Mouse (Mus musculus) kidney, embryonic 15.5 days (tissue): ENCODE results near the gene Gm8906. TPM values are rescaled to one million over a fixed set of nuclear protein-coding genes. Genes with fewer than 3 reads are reported as not detected.
"Not testable (repeated sequence)": the region's sequence is repeated elsewhere in the genome, so short reads cannot be mapped to it uniquely, and the experiment has no call there.

Source experiments
- ATAC-seq: fragments of 200-750 bp; cut with Nextera tagmentation; replicated peaks from 2 replicates; pipeline ENCODE4 v1.8.0; 2017; ENCODE audit warnings: moderate TSS enrichment; ENCODE audit not compliant: low FRiP score
- H3K27ac ChIP-seq: fragments of 300-500 bp; sonication (generic); 2 replicates; pipeline ENCODE4 v1.5.1; 2015; ENCODE audit warnings: mild to moderate bottlenecking, inconsistent platforms
- H3K27me3 ChIP-seq: fragments of 300-500 bp; sonication (generic); 2 replicates; pipeline ENCODE4 v1.6.1; 2015; ENCODE audit warnings: inconsistent platforms
- H3K36me3 ChIP-seq: fragments of 300-500 bp; sonication (generic); 2 replicates; pipeline ENCODE4 v1.6.1; 2015; ENCODE audit warnings: inconsistent platforms
- H3K4me1 ChIP-seq: fragments of 300-500 bp; sonication (generic); 2 replicates; pipeline ENCODE4 v1.6.1; 2015; ENCODE audit warnings: inconsistent platforms
- H3K4me2 ChIP-seq: fragments of 300-500 bp; sonication (generic); 2 replicates; pipeline ENCODE4 v1.6.1; 2015; ENCODE audit warnings: moderate library complexity, mild to moderate bottlenecking, inconsistent platforms
- H3K4me3 ChIP-seq: fragments of 300-500 bp; sonication (generic); replicated peaks from 2 replicates; pipeline ENCODE4 v1.5.1; 2015; ENCODE audit warnings: mild to moderate bottlenecking, inconsistent platforms
- H3K9ac ChIP-seq: fragments of 300-500 bp; sonication (generic); 2 replicates; pipeline ENCODE4 v1.6.1; 2015; ENCODE audit warnings: mild to moderate bottlenecking, inconsistent platforms
- H3K9me3 ChIP-seq: fragments of 300-500 bp; sonication (generic); replicated peaks from 2 replicates; pipeline ENCODE4 v1.6.1; 2016; ENCODE audit warnings: inconsistent platforms
- WGBS: fragments of 180-500 bp; shearing (Covaris S2); methylation state at CpG from one replicate; pipeline ENCODE4 v1.1.7; 2015; ENCODE audit warnings: mixed read lengths; 5-methylcytosine and 5-hydroxymethylcytosine counted together
- polyA plus RNA-seq: library from polyadenylated mRNA; unstranded; fragments of >200 nt; fragmentation: Nextera tagmentation; extraction: Ambion mirVana; gene quantifications from 2 replicates; pipeline ENCODE4 v1.2.1, GENCODE M21; 2015

The Gm8906 gene
- not detected in 2 replicates for polyA plus RNA-seq

DNA sequence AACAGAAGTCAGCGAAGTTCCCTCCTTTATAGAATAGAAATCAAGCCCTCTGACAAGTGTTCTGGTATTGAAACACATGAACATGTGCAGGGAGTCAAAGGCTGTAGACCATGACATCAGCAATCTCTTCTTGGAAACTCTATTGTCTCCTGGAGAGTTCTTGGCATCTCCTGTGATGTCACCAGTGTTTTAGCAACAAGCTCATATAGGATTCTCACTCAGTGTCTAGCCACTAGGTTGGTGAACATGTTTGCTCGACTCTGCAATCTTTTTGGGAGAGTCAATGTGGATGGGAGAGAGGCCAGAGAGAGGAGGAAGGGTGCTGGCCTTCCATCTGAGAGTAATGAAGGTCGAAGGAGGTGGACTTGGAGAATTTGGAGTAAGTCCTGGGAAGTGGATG lies at the start of gene Gm8906:
Gene Gm8906 (plus strand): TSS at position 301 of the 400 bp plus-strand sequence.
- not testable (repeated sequence) for H3K9ac ChIP-seq, H3K4me3 ChIP-seq, H3K27ac ChIP-seq, H3K4me2 ChIP-seq, H3K27me3 ChIP-seq, H3K36me3 ChIP-seq, H3K4me1 ChIP-seq, ATAC-seq, H3K9me3 ChIP-seq
- 45% methylated on average over 2 of the region's 3 CpGs for WGBS

Other genes starting within 250 kb of the Gm8906 start
- gene Gm8890, start 246.7 kb upstream of the Gm8906 start, polyA plus RNA-seq = not detected in 2 replicates
- not detected in 2 replicates for gene Speer1, start 161.2 kb upstream of the Gm8906 start, polyA plus RNA-seq
- gene Gm8897, start 86.3 kb upstream of the Gm8906 start, polyA plus RNA-seq = not detected in 2 replicates
- not detected in 2 replicates for gene Gm6460, start 92.2 kb downstream of the Gm8906 start, polyA plus RNA-seq
- gene Gm8922, start 179.3 kb downstream of the Gm8906 start, polyA plus RNA-seq = not detected in 2 replicates